Mouse (Mus musculus) liver, adult 2 months (tissue): Measurements from ENCODE around the gene Ubxn2a.

Experiments
- CTCF ChIP-seq: fragments of 200-500 bp; IDR thresholded peaks from 2 replicates; pipeline ENCODE4 v1.5.1; 2011; ENCODE audit warnings: low read depth, low read length, control low read depth
- POLR2A ChIP-seq: fragments of 200-500 bp; IDR thresholded peaks from 2 replicates; pipeline ENCODE4 v1.6.1; 2011; ENCODE audit warnings: low read length, control low read depth; ENCODE audit not compliant: insufficient read depth; ENCODE audit errors: extremely low read depth

GRCm38 (mm10) chr12:4842890-4843597 is 64.5 kb downstream of the Ubxn2a start, which contains the start of gene Wdcp:
- no peak for TF ChIP-seq CTCF
- TF ChIP-seq POLR2A, result peak; percentile 48; the same call in 1 of the 2 replicates
